Mouse (Mus musculus): ENCODE results near the gene Prss16. TPM values are rescaled to one million over a fixed set of nuclear protein-coding genes. Genes with fewer than 3 reads are reported as not detected.

Prss16 gene
- total and polyA plus RNA-seq, 2 experiments from 2014 or later, result not detected

DNA sequence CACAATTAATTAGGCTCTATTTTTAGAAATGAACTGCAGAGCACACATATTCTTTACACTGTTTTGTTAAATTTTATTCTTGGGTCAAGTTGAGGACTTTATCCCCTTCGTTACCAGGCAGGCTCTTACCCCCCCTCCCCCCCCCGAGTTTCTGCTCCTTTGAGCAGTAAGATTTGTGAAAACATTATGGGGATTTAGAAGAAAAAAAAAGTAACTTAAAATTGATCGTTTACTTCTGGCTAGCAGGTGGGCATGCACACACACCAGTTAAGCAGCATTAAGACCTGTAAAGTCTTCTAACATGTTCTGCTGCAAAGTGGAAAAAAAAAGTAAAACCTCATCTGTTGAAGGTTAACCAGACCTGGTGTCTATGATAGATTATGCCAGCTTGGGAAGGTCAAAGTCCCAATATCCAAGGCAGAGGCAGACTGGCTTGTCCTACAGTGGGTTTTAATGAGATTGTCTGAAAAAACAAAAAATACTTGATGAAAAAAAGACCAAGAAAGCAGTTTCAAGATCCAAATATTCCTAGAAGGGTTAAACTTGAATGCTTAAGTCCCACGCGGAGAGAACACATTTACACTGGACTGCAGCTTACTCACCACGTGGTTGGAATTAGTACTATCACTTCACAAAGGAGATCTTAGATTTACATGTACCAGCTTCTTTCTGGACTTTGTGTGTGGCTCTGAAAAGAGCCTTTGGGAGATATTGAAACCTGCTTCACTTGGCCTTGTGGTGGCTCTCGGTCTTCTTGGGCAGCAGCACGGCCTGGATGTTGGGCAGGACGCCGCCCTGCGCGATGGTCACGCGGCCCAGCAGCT is 25.1 kb upstream of the Prss16 start:
- Histone ChIP-seq H3K36me3 (ENCODE audit: insufficient read depth, low read length) (no peaks in the 10 kb centered on the region), H3K9ac (replicated peaks; ENCODE audit: low read length) (no peak overlapping the region; the same call in 1 of the 2 replicates), H3K4me2 (ENCODE audit: low read depth, low read length) (peak overlapping the region; percentile 59), H3K4me1 (ENCODE audit: insufficient read depth, low read length) (peaks cover 6% of the 10 kb centered on the region; the same call in 1 of the 2 replicates), H3K27me3 (ENCODE audit: insufficient read depth, low read length) (no peaks in the 10 kb centered on the region), H3K27ac (peak overlapping the region; percentile 38; the same call in 1 of the 2 replicates), H3K4me3 (ENCODE audit: low read length) (peak overlapping the region; percentile 37), H3K9me3 (ENCODE audit: low read length) (no peaks in the 10 kb centered on the region)
- no peak for TF ChIP-seq CTCF (IDR thresholded peaks at IDR 0.05; ENCODE audit: low read depth)
- DNase-seq (ENCODE audit: low spot score) (no peak), ATAC-seq (peak; percentile 2; the same call in 1 of the 2 replicates)
- WGBS, result 2% methylated on average over 8 of the region's 14 CpGs

DNA sequence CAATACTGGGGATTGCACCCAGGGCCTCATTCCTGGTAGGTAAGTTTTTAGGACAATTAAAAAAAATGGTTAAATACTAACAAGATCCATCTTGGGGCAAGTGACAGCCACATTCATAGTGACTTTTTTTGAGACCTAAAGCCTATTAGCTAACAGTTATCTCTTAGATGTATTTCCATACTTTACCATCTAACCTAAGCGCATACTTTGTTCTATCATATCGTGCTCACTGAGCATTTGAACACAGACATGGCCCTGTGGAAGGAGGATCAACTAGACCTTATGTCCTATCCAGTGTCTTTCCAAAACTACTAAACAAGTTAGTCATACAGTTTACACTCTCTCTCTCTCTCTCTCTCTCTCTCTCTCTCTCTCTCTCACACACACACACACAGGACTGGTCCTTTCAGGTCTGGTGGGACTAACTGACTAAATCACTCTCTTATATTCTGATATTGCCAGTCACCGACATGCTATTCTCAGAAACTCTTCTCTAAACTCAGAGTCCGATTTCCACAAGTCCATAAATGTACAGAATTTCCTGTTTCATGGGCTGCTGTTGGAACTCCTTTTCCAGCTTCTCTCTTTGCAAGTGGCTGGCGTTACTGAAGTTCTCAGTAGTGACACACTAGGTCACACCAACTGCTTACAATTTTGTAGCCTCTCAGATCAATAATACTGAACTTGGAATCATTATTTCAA is 24.4 kb upstream of the Prss16 start:
- DNase-seq (ENCODE audit: low spot score), result no peak
- Histone ChIP-seq H3K4me3 (ENCODE audit: low read length) (no peak overlapping the region), H3K4me1 (ENCODE audit: insufficient read depth, low read length) (peaks cover 6% of the 10 kb centered on the region; the same call in 1 of the 2 replicates), H3K27ac (no peak overlapping the region), H3K27me3 (ENCODE audit: insufficient read depth, low read length) (no peaks in the 10 kb centered on the region), H3K36me3 (ENCODE audit: insufficient read depth, low read length) (no peaks in the 10 kb centered on the region), H3K9ac (replicated peaks; ENCODE audit: low read length) (no peak overlapping the region), H3K4me2 (ENCODE audit: low read depth, low read length) (peak overlapping the region; percentile 59; the same call in 1 of the 2 replicates), H3K9me3 (ENCODE audit: low read length) (no peaks in the 10 kb centered on the region)
- WGBS, result 56% methylated on average over 5 of the region's 5 CpGs
- TF ChIP-seq CTCF (IDR thresholded peaks at IDR 0.05; ENCODE audit: low read depth), result no peak
- no peak for ATAC-seq

DNA sequence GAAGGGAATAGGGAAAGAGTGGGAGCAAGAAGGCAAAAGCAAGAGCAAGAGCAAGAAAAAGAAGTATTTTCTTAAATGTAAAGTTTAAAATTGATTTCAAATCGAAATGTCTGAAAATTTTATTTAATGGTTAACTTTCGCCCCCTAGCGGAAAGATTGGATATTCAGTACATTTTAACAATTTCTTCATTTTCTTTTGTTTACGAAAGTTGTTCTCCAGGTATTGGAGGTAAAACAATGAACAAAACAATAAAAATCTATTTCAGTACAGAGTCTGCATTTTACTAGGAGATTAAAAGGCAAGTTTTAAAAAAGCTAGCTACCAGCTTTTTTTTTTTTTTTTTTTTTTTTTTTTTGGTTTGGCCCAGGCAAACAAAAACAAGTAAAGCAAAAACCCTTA is 21.0 kb upstream of the Prss16 start:
- Histone ChIP-seq H3K36me3 (ENCODE audit: insufficient read depth, low read length) (no peaks in the 10 kb centered on the region), H3K4me2 (ENCODE audit: low read depth, low read length) (no peak overlapping the region), H3K27me3 (ENCODE audit: insufficient read depth, low read length) (no peaks in the 10 kb centered on the region), H3K4me1 (ENCODE audit: insufficient read depth, low read length) (no peaks in the 10 kb centered on the region), H3K9me3 (ENCODE audit: low read length) (no peaks in the 10 kb centered on the region), H3K9ac (replicated peaks; ENCODE audit: low read length) (no peak overlapping the region), H3K4me3 (ENCODE audit: low read length) (no peak overlapping the region), H3K27ac (no peak overlapping the region)
- 11% methylated on average over 4 of the region's 4 CpGs for WGBS
- DNase-seq (ENCODE audit: low spot score), result peak; percentile 72
- ATAC-seq, result no peak
- TF ChIP-seq CTCF (IDR thresholded peaks at IDR 0.05; ENCODE audit: low read depth), result peak; percentile 54

DNA sequence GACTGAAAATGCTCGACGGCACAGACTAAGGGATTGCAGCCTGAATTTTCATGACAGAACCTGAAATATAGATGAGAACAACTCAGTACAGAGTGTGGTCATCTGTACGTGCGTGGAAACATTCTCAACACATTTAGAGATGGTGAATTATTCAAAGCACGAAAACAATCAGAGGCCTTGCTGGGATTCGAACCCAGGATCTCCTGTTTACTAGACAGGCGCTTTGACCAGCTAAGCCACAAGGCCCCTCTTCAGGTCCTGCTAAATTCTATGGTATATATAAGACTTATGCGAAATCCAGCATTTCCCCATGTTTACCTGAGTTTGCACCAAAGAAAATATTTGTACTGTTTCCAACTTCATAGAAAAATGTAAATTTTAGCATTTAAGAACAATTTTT is 20.4 kb upstream of the Prss16 start:
- WGBS, result 38% methylated on average over 8 of the region's 8 CpGs

DNA sequence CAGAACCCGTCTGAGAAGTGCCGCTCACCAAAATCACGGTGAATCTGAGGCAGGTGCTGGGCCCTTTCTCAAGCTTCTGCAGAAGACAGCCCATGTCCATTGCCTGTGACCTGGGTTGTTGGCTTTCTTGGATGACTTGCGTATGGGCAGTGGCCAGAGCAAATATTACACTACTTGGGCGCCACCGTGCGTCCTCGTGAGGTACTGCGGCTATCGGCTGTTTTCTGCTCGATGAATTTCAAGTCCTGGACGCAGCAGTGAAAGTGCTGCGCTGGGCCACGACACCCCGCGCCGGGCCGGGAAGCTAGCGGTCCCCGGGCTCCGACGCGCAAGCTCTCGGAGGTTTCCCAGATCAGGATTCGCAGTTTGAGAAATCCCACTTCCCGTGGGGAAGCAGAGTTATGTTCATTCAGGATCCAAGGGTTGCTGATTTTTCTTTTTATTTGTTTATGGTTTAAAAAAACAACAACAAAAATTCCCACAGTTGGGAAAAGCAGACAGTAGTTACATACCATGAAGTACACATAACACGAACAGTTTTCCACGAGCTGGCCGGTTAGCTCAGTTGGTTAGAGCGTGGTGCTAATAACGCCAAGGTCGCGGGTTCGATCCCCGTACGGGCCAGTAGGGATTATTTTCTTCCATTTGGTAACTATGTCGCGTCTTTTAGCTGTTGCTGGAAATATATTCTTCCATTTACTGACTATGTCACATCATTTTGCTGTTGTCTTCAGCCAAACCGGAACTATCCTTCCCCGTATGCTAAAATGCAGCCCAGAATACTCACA is 19.3 kb upstream of the Prss16 start:
- ATAC-seq (peak; percentile 78), DNase-seq (ENCODE audit: low spot score) (peak; percentile 94)
- Histone ChIP-seq H3K36me3 (ENCODE audit: insufficient read depth, low read length) (no peaks in the 10 kb centered on the region), H3K27me3 (ENCODE audit: insufficient read depth, low read length) (no peaks in the 10 kb centered on the region), H3K4me3 (ENCODE audit: low read length) (peak overlapping the region; percentile 53), H3K27ac (peak overlapping the region; percentile 37; the same call in 1 of the 2 replicates), H3K4me1 (ENCODE audit: insufficient read depth, low read length) (no peaks in the 10 kb centered on the region), H3K4me2 (ENCODE audit: low read depth, low read length) (peak overlapping the region; percentile 61), H3K9me3 (ENCODE audit: low read length) (no peaks in the 10 kb centered on the region), H3K9ac (replicated peaks; ENCODE audit: low read length) (peak overlapping the region; percentile 60)
- WGBS, result under 1% methylated on average over 40 of the region's 40 CpGs
- peak; percentile 96 for TF ChIP-seq CTCF (IDR thresholded peaks at IDR 0.05; ENCODE audit: low read depth)

More for the DNA sequence above, 20.4 kb upstream of the Prss16 start:
- H3K9ac ChIP-seq (replicated peaks; ENCODE audit: low read length), result no peak overlapping the region
- 0 out of 2 replicates have a peak overlapping the region, but pooled peaks have one; percentile 61 for H3K4me2 ChIP-seq (ENCODE audit: low read depth, low read length)
- H3K27me3 ChIP-seq (ENCODE audit: insufficient read depth, low read length), result no peaks in the 10 kb centered on the region
- no peaks in the 10 kb centered on the region for H3K9me3 ChIP-seq (ENCODE audit: low read length)
- H3K4me1 ChIP-seq (ENCODE audit: insufficient read depth, low read length), result no peaks in the 10 kb centered on the region
- ATAC-seq (no peak), DNase-seq (ENCODE audit: low spot score) (peak; percentile 35)
- no peak overlapping the region for H3K27ac ChIP-seq
- TF ChIP-seq CTCF (IDR thresholded peaks at IDR 0.05; ENCODE audit: low read depth), result no peak
- no peak overlapping the region for H3K4me3 ChIP-seq (ENCODE audit: low read length)
- H3K36me3 ChIP-seq (ENCODE audit: insufficient read depth, low read length), result no peaks in the 10 kb centered on the region

Data from hindbrain, postnatal 0 days (tissue).